ENCODE assay signal across 25 mouse cellular contexts in genomic region chr7:135548434-135548833, GRCm38 (mm10). TPM values are rescaled to one million over a fixed set of nuclear protein-coding genes. Genes with fewer than 3 reads are reported as not detected.
DNase-seq lines count a peak whose midpoint lies in the region; ATAC-seq lines count a peak whose summit lies in the region.
"Had no signal": no experiment of that assay in that cellular context is flagged by ENCODE, and none has a peak within 500 bp of the region (broad histone marks: within the 10 kb centered on the region; RNA-seq: fewer than 3 reads in every experiment).

No protein-coding gene starts in this region.

- no peak overlapping the region for H3K4me3 ChIP-seq in hindbrain, embryonic 13.5 days
- H3K4me3 ChIP-seq in hindbrain, embryonic 10.5 days, result no peak overlapping the region
- H3K4me3 ChIP-seq in neural tube, embryonic 12.5 days, result no peak overlapping the region
- H3K4me3 ChIP-seq in neural tube, embryonic 15.5 days (replicated peaks), result no peak overlapping the region
- H3K4me3 ChIP-seq: embryonic facial prominence, embryonic 12.5 days; heart, embryonic 10.5 days had no signal

- ATAC-seq in hindbrain, embryonic 13.5 days (ENCODE audit: low FRiP score), result no peak
- peak; percentile 78; the same call in 1 of the 2 replicates for ATAC-seq in neural tube, embryonic 12.5 days (ENCODE audit: low FRiP score, low read depth)
- no peak for ATAC-seq in neural tube, embryonic 15.5 days (ENCODE audit: low FRiP score)
- ATAC-seq: CD4-positive, CD25-positive, alpha-beta regulatory T cell, adult 4 months; forebrain, embryonic 16.5 days had no signal

- H3K9me3 ChIP-seq in hindbrain, embryonic 13.5 days, result no peaks in the 10 kb centered on the region
- H3K9me3 ChIP-seq in hindbrain, embryonic 10.5 days, result no peaks in the 10 kb centered on the region
- no peaks in the 10 kb centered on the region for H3K9me3 ChIP-seq in neural tube, embryonic 12.5 days
- H3K9me3 ChIP-seq in neural tube, embryonic 15.5 days (replicated peaks), result no peaks in the 10 kb centered on the region
- H3K9me3 ChIP-seq: embryonic facial prominence, embryonic 12.5 days; G1E; heart, embryonic 10.5 days had no signal

- 30% methylated on average over 6 of the region's 6 CpGs for WGBS in hindbrain, embryonic 13.5 days
- WGBS in hindbrain, embryonic 10.5 days, result 70% methylated on average over 6 of the region's 6 CpGs
- 22% methylated on average over 6 of the region's 6 CpGs for WGBS in neural tube, embryonic 12.5 days
- WGBS in neural tube, embryonic 15.5 days, result 11% methylated on average over 6 of the region's 6 CpGs

- H3K27me3 ChIP-seq in hindbrain, embryonic 13.5 days, result peaks cover 24% of the 10 kb centered on the region
- H3K27me3 ChIP-seq in hindbrain, embryonic 10.5 days (ENCODE audit: insufficient read depth, poor library complexity, severe bottlenecking), result no peaks in the 10 kb centered on the region
- peaks cover 3% of the 10 kb centered on the region; the same call in 1 of the 2 replicates for H3K27me3 ChIP-seq in neural tube, embryonic 12.5 days (replicated peaks)
- no peaks in the 10 kb centered on the region for H3K27me3 ChIP-seq in neural tube, embryonic 15.5 days (replicated peaks)
- H3K27me3 ChIP-seq: embryonic facial prominence, embryonic 12.5 days had no signal

- H3K9ac ChIP-seq in hindbrain, embryonic 13.5 days, result no peak overlapping the region; the same call in 1 of the 2 replicates
- H3K9ac ChIP-seq in neural tube, embryonic 12.5 days, result no peak overlapping the region
- no peak overlapping the region for H3K9ac ChIP-seq in neural tube, embryonic 15.5 days (replicated peaks)
- H3K9ac ChIP-seq: embryonic facial prominence, embryonic 12.5 days had no signal

- H3K36me3 ChIP-seq in hindbrain, embryonic 13.5 days, result no peaks in the 10 kb centered on the region
- no peaks in the 10 kb centered on the region for H3K36me3 ChIP-seq in hindbrain, embryonic 10.5 days
- H3K36me3 ChIP-seq in neural tube, embryonic 12.5 days, result no peaks in the 10 kb centered on the region
- no peaks in the 10 kb centered on the region for H3K36me3 ChIP-seq in neural tube, embryonic 15.5 days
- H3K36me3 ChIP-seq: embryonic facial prominence, embryonic 12.5 days; heart, embryonic 10.5 days had no signal

- H3K4me2 ChIP-seq in hindbrain, embryonic 13.5 days, result no peak overlapping the region
- H3K4me2 ChIP-seq in neural tube, embryonic 12.5 days (replicated peaks), result no peak overlapping the region
- no peak overlapping the region for H3K4me2 ChIP-seq in neural tube, embryonic 15.5 days
- H3K4me2 ChIP-seq: embryonic facial prominence, embryonic 12.5 days had no signal

- peaks cover 33% of the 10 kb centered on the region for H3K4me1 ChIP-seq in hindbrain, embryonic 13.5 days (replicated peaks)
- H3K4me1 ChIP-seq in hindbrain, embryonic 10.5 days (replicated peaks), result peaks cover 14% of the 10 kb centered on the region
- peaks cover 18% of the 10 kb centered on the region; the same call in 1 of the 2 replicates for H3K4me1 ChIP-seq in neural tube, embryonic 12.5 days
- H3K4me1 ChIP-seq in neural tube, embryonic 15.5 days, result peaks cover 28% of the 10 kb centered on the region

- H3K27ac ChIP-seq in hindbrain, embryonic 13.5 days, result peak overlapping the region; percentile 15; the same call in 1 of the 2 replicates
- H3K27ac ChIP-seq in hindbrain, embryonic 10.5 days, result no peak overlapping the region
- 0 out of 2 replicates have a peak overlapping the region, but pooled peaks have one; percentile 9 for H3K27ac ChIP-seq in neural tube, embryonic 12.5 days
- no peak overlapping the region for H3K27ac ChIP-seq in neural tube, embryonic 15.5 days (replicated peaks)
- H3K27ac ChIP-seq: embryonic facial prominence, embryonic 12.5 days; heart, embryonic 10.5 days had no signal

- peak; percentile 29 for DNase-seq in embryo, embryonic 10.5 days (ENCODE audit: low spot score)
- DNase-seq in embryo, embryonic 9.5 days (ENCODE audit: extremely low spot score), result no peak
- no peak for DNase-seq in hindbrain, embryonic 10.5 days (ENCODE audit: low spot score)
- DNase-seq in spleen, adult 12 weeks (ENCODE audit: low spot score), result no peak
- DNase-seq: adrenal gland, postnatal 10 days; B cell, adult 2 months; cerebellum, adult 11-12 months; cerebellum, adult 9-10 months; cerebellum, postnatal 25 days; gastrocnemius, postnatal 10 days; heart, adult 18-20 months; heart, postnatal 10 days; heart, postnatal 4 days had no signal

RNA-seq across cellular contexts. Expression of gene Ptpre, which starts 11.2 kb away (rescaled TPM):
- 4.1 and 4.4 TPM in 2 replicates for polyA plus RNA-seq in hindbrain, embryonic 13.5 days (2015; fragmentation: Nextera tagmentation; extraction: Ambion mirVana)
- polyA plus RNA-seq in hindbrain, embryonic 10.5 days (2016; fragmentation: Nextera tagmentation; extraction: Ambion mirVana), result 0.68 and 0.85 TPM in 2 replicates
- polyA plus RNA-seq in neural tube, embryonic 12.5 days (2016; fragmentation: Nextera tagmentation; extraction: Ambion mirVana), result 2.3 TPM in 2 replicates
- 10.0 and 11.0 TPM in 2 replicates for polyA plus RNA-seq in neural tube, embryonic 15.5 days (2015; fragmentation: Nextera tagmentation; extraction: Ambion mirVana)

RNA-seq across cellular contexts. Expression of gene Clrn3, which starts 20.0 kb away (rescaled TPM):
- 0.05 TPM in 1 of 2 replicates, not detected in the other for polyA plus RNA-seq in hindbrain, embryonic 13.5 days (2015; fragmentation: Nextera tagmentation; extraction: Ambion mirVana)
- not detected in 2 replicates for polyA plus RNA-seq in hindbrain, embryonic 10.5 days (2016; fragmentation: Nextera tagmentation; extraction: Ambion mirVana)
- polyA plus RNA-seq in neural tube, embryonic 12.5 days (2016; fragmentation: Nextera tagmentation; extraction: Ambion mirVana), result not detected in 2 replicates
- 1.5 TPM in 1 of 2 replicates, not detected in the other for polyA plus RNA-seq in neural tube, embryonic 15.5 days (2015; fragmentation: Nextera tagmentation; extraction: Ambion mirVana)
- polyA plus RNA-seq: CD4-positive, CD25-positive, alpha-beta regulatory T cell, adult 4 months; cortical plate, adult 2 months; embryonic facial prominence, embryonic 12.5 days; forebrain, embryonic 11.5 days; forebrain, embryonic 16.5 days; frontal cortex, adult 2 months; G1E; heart, embryonic 10.5 days; heart, embryonic 14.5 days had no signal

Comparison
In these comparisons a context has a peak if more than half of its experiments do, and no peak if none do; other contexts are left out.
1. H3K27ac ChIP-seq: peak in hindbrain, embryonic 13.5 days (single experiment) and neural tube, embryonic 12.5 days (single experiment); none in hindbrain, embryonic 10.5 days (single experiment) and neural tube, embryonic 15.5 days (single experiment).